Mouse (Mus musculus) heart, adult 2 months (tissue): ENCODE measurements around the gene Irak3.

Source experiments
- CTCF ChIP-seq: fragments of 200-600 bp; IDR thresholded peaks from 2 replicates; pipeline ENCODE4 v1.8.1; 2022; ENCODE audit warnings: antibody characterized with exemption, mild to moderate bottlenecking, moderate library complexity
- EP300 ChIP-seq: fragments of 200-500 bp; IDR thresholded peaks from 2 replicates; pipeline ENCODE4 v1.6.1; 2011; ENCODE audit warnings: low read depth, low read length, control low read depth; ENCODE audit not compliant: insufficient read depth
- POLR2A ChIP-seq: fragments of 200-500 bp; IDR thresholded peaks from 2 replicates; pipeline ENCODE4 v1.6.1; 2011; ENCODE audit warnings: mild to moderate bottlenecking, low read depth, low read length, control low read depth; ENCODE audit not compliant: insufficient read depth

- no peak for TF ChIP-seq CTCF
- TF ChIP-seq POLR2A = no peak
- TF ChIP-seq EP300 = no peak
Observed at GRCm38 (mm10) chr10:120095136-120095535, 106.8 kb downstream of the Irak3 start.
